Mouse (Mus musculus) lung, adult 2 months (tissue): ENCODE results near the gene Efna3.

Source experiments
- CTCF ChIP-seq: fragments of 200-500 bp; IDR thresholded peaks from 2 replicates; pipeline ENCODE4 v1.5.1; 2011; ENCODE audit warnings: mild to moderate bottlenecking, low read length, control low read depth; ENCODE audit not compliant: insufficient read depth
- POLR2A ChIP-seq: fragments of 200-500 bp; IDR thresholded peaks from 2 replicates; pipeline ENCODE4 v1.6.1; 2011; ENCODE audit warnings: low read depth, mild to moderate bottlenecking, control low read depth, low read length, borderline replicate concordance; ENCODE audit errors: extremely low read depth

DNA sequence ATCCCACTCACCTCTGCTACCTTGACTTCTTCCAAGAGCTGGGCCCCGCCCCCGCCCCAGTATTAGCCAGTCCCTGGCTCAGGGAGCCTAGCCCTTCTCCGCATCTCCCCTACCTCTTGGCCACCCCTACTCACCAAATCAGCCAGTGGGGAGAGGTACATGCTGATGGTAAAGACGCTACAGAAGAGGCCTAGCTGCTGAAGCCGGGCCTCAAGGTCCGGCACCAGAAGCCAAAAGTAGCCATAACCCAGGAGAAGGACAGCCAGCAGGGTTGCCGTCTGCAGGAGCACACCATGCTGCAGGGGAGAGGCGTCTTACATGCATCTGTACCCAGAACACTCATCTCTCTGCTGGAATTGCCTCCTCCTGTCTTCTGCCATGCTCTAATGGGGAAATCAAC lies 53.8 kb downstream of the Efna3 start:
- TF ChIP-seq CTCF (no peak), POLR2A (no peak)
